Mouse (Mus musculus) forebrain, embryonic 11.5 days (tissue): ENCODE results near the gene Plbd2. TPM values are rescaled to one million over a fixed set of nuclear protein-coding genes. Genes with fewer than 3 reads are reported as not detected.
A peak's percentile ranks its signal among the peaks of the same experiment; 100 is the strongest.

Experiments used
- ATAC-seq: fragments of 200-750 bp; cut with Nextera tagmentation; replicated peaks from 2 replicates; pipeline ENCODE4 v1.8.0; 2017; ENCODE audit warnings: moderate TSS enrichment; ENCODE audit not compliant: low FRiP score
- DNase-seq: peaks from one replicate; pipeline ENCODE4 v3.0.0-alpha.2; 2017; ENCODE audit warnings: low spot score
- H3K27ac ChIP-seq: fragments of 300-500 bp; sonication (generic); 2 replicates; pipeline ENCODE4 v1.5.1; 2014; ENCODE audit warnings: low read depth, low read length
- H3K27me3 ChIP-seq: fragments of 300-500 bp; sonication (generic); 2 replicates; pipeline ENCODE4 v1.6.1; 2014; ENCODE audit warnings: mild to moderate bottlenecking, low read length, mixed read lengths; ENCODE audit not compliant: control insufficient read depth, insufficient read depth
- H3K36me3 ChIP-seq: fragments of 300-500 bp; sonication (generic); 2 replicates; pipeline ENCODE4 v1.6.1; 2014; ENCODE audit warnings: mild to moderate bottlenecking, low read length, moderate library complexity, mixed read lengths; ENCODE audit not compliant: control insufficient read depth, insufficient read depth
- H3K4me1 ChIP-seq: fragments of 300-500 bp; sonication (generic); replicated peaks from 2 replicates; pipeline ENCODE4 v1.6.1; 2014; ENCODE audit warnings: low read length, mixed read lengths; ENCODE audit not compliant: control insufficient read depth, insufficient read depth
- H3K4me2 ChIP-seq: fragments of 300-500 bp; sonication (generic); 2 replicates; pipeline ENCODE4 v1.6.1; 2014; ENCODE audit warnings: low read depth, mild to moderate bottlenecking, low read length, moderate library complexity, mixed read lengths; ENCODE audit not compliant: severe bottlenecking
- H3K4me3 ChIP-seq: fragments of 300-500 bp; sonication (generic); 2 replicates; pipeline ENCODE4 v1.5.1; 2014; ENCODE audit warnings: low read depth, low read length
- H3K9ac ChIP-seq: fragments of 300-500 bp; sonication (generic); 2 replicates; pipeline ENCODE4 v1.6.1; 2014; ENCODE audit warnings: low read length
- H3K9me3 ChIP-seq: fragments of 300-500 bp; sonication (generic); 2 replicates; pipeline ENCODE4 v1.6.1; 2016; ENCODE audit warnings: low read length, mixed read lengths; ENCODE audit not compliant: control insufficient read depth
- WGBS: fragments of 180-500 bp; shearing (Covaris S2); extraction: QIAGEN DNeasy Blood & Tissue Kit; methylation state at CpG from one replicate; pipeline ENCODE4 v1.1.7; 2014; 5-methylcytosine and 5-hydroxymethylcytosine counted together
- polyA plus RNA-seq: library from polyadenylated mRNA; unstranded; fragments of >200 nt; fragmentation: Nextera tagmentation; extraction: Ambion mirVana; gene quantifications from 2 replicates; pipeline ENCODE4 v1.2.1, GENCODE M21; 2014

Plbd2 gene
- 29.8 and 31.2 TPM in 2 replicates for polyA plus RNA-seq

DNA sequence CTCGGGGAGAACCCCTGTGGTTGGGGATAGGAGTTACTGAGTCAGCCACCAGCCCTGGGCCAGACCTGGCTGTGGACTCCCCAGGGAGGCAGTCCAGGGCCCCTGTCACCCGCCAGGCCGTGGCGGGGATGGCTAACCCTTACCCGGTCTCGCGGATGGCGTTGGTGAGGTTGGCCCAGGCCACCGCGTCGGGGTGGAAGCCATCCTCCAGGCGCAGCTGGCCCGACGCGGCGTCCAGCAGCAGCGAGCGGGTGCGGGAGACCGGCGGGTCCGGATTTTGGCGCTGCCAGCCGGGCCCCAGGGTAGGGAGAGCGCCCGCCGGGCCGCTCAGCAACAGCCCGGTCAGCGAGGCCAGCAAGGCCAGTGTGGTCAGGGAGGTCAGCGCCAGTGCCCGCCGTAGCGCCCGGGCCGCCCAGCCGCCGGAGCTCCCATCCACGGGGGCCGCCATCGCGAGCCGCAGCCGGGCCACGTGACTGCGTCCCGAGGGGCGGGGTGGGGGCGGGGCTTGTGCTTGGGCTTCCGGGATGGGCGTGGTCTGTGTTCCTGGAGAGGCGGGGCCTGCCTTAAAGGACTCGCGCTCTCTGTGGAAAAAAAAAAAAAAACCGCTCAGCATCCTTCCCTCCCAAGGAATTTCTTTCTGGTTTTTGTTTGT lies at the start of gene Plbd2:
Plbd2 (minus strand) TSS at position 482 of the 652 bp plus-strand sequence.
- Histone ChIP-seq H3K27ac (no peak within 1 kb of the TSS), H3K4me2 (peak within 1 kb of the TSS; percentile 95), H3K27me3 (no peaks in the 10 kb centered on the region), H3K9ac (peak within 1 kb of the TSS; percentile 89), H3K36me3 (no peaks in the 10 kb centered on the region), H3K9me3 (no peaks in the 10 kb centered on the region), H3K4me3 (peak within 1 kb of the TSS; percentile 85), H3K4me1 (peaks cover 5% of the 10 kb centered on the region; the same call in 1 of the 2 replicates)
- WGBS: 0% methylated on average over 53 of the region's 55 CpGs
- ATAC-seq: peak; percentile 77
- peak; percentile 99 for DNase-seq

GRCm38 (mm10) chr5:120550673-120551072 lies 47.2 kb upstream of the Plbd2 start:
- no peak overlapping the region for H3K4me3 ChIP-seq
- no peak for DNase-seq
- H3K27ac ChIP-seq: no peak overlapping the region
- H3K4me2 ChIP-seq: no peak overlapping the region
- H3K27me3 ChIP-seq: no peaks in the 10 kb centered on the region
- no peaks in the 10 kb centered on the region for H3K9me3 ChIP-seq
- no peaks in the 10 kb centered on the region for H3K4me1 ChIP-seq
- H3K9ac ChIP-seq: no peak overlapping the region
- no peak for ATAC-seq
- 95% methylated on average over 5 of the region's 5 CpGs for WGBS
- no peaks in the 10 kb centered on the region; the same call in 1 of the 2 replicates for H3K36me3 ChIP-seq

DNA sequence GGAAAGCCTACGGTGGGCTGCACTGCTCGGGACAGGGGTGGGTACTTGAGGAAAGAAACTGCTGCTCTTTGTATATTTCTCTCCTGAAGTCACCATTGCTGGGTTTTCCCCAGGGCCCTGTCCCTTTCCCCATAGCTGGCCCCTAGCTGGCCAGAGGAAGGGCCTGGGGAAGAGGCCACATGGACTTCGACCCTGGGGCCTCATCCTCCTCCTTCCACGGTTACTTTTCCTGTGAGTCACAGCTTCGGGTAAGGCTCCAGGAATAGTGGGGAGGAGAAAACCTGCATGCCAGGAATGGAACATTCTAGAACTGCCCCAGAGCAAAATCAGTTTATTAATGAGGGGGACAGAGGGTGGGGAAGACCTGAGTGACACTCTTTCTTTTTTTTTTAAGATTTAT lies 46.7 kb upstream of the Plbd2 start:
- H3K9me3 ChIP-seq: no peaks in the 10 kb centered on the region
- DNase-seq (no peak), ATAC-seq (no peak)
- H3K4me1 ChIP-seq: no peaks in the 10 kb centered on the region
- H3K27me3 ChIP-seq: no peaks in the 10 kb centered on the region
- no peak overlapping the region for H3K4me3 ChIP-seq
- no peak overlapping the region for H3K4me2 ChIP-seq
- 77% methylated on average over 5 of the region's 5 CpGs for WGBS
- H3K36me3 ChIP-seq: no peaks in the 10 kb centered on the region
- H3K9ac ChIP-seq: no peak overlapping the region
- no peak overlapping the region for H3K27ac ChIP-seq

GRCm38 (mm10) chr5:120548236-120548850 lies 44.9 kb upstream of the Plbd2 start:
- 78% methylated on average over 11 of the region's 11 CpGs for WGBS
- ATAC-seq: no peak
- H3K27ac ChIP-seq: no peak overlapping the region

GRCm38 (mm10) chr5:120536632-120537031 lies 33.2 kb upstream of the Plbd2 start:
- no peak for DNase-seq
- no peak overlapping the region for H3K27ac ChIP-seq
- no peaks in the 10 kb centered on the region for H3K9me3 ChIP-seq
- H3K4me2 ChIP-seq: no peak overlapping the region
- H3K27me3 ChIP-seq: no peaks in the 10 kb centered on the region
- H3K4me3 ChIP-seq: no peak overlapping the region
- no peak for ATAC-seq
- H3K4me1 ChIP-seq: peaks cover 3% of the 10 kb centered on the region; the same call in 1 of the 2 replicates
- H3K36me3 ChIP-seq: no peaks in the 10 kb centered on the region
- 77% methylated on average over 4 of the region's 5 CpGs for WGBS
- no peak overlapping the region for H3K9ac ChIP-seq

More at GRCm38 (mm10) chr5:120548236-120548850, 44.9 kb upstream of the Plbd2 start:
- DNase-seq: no peak
- H3K36me3 ChIP-seq: no peaks in the 10 kb centered on the region
- H3K9ac ChIP-seq: no peak overlapping the region
- no peaks in the 10 kb centered on the region for H3K9me3 ChIP-seq
- no peaks in the 10 kb centered on the region for H3K27me3 ChIP-seq
- no peak overlapping the region for H3K4me3 ChIP-seq
- H3K4me1 ChIP-seq: no peaks in the 10 kb centered on the region
- no peak overlapping the region for H3K4me2 ChIP-seq

DNA sequence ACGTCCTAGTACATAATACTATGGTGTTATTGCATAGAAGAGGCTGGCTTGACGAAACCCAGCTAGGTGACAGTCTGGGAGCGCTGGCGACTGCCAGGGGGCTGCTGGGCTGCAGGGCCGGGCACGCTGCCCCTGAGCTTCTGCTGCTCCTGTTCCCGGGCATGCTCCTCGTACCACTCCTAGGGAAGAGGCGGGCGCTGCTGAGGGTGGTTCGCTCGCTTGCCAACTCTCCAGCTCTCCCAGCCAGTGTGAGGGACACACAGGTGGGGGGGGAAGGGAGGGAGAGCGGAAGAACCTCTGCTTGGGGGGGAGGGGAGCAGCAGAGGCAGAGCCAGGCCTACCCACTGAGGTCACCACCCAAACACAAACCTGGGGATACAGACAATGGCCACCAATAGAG lies 32.6 kb upstream of the Plbd2 start:
- Histone ChIP-seq H3K27me3 (no peaks in the 10 kb centered on the region), H3K4me3 (no peak overlapping the region), H3K4me2 (no peak overlapping the region), H3K4me1 (peaks cover 3% of the 10 kb centered on the region; the same call in 1 of the 2 replicates), H3K9me3 (no peaks in the 10 kb centered on the region), H3K9ac (no peak overlapping the region; the same call in 1 of the 2 replicates), H3K27ac (no peak overlapping the region), H3K36me3 (no peaks in the 10 kb centered on the region)
- WGBS: 82% methylated on average over 13 of the region's 13 CpGs
- DNase-seq (no peak), ATAC-seq (no peak)

- Histone ChIP-seq H3K27me3 (no peaks in the 10 kb centered on the region), H3K4me3 (no peak overlapping the region), H3K4me1 (peaks cover 3% of the 10 kb centered on the region; the same call in 1 of the 2 replicates), H3K4me2 (no peak overlapping the region), H3K9me3 (no peaks in the 10 kb centered on the region), H3K27ac (no peak overlapping the region), H3K36me3 (no peaks in the 10 kb centered on the region), H3K9ac (no peak overlapping the region)
- ATAC-seq (no peak), DNase-seq (no peak)
- WGBS: 40% methylated on average over 2 of the region's 2 CpGs
Measured at GRCm38 (mm10) chr5:120534686-120535075, 31.3 kb upstream of the Plbd2 start.

DNA sequence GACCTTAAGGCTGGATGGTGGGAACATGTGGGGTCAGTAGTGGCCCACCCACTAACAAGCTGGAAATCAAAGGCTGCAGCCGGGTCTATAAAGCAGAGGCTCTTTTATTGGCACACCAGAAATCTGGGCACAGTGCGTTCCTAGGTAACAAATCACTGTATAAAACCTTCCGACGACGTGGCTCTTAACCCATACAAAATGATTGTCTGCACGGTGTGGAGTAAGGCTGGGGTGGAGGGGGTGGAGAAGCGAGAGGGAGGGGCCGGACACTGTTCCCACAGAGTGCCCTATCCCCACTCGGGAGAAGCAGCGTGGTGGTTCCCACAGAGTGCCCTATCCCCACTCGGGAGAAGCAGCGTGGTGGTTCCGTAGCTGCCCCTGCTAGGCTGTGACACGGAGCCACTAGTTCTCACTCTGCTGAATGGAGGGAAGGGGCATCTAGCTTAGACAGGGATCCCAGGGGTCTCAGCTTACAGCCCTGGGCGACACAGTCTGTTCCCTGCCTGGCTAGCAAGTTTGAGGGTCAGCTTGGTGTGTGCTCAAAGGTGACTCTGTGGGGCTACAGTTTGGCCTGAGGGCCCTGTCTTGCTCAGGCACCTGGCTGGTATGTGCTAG lies 30.8 kb upstream of the Plbd2 start:
- no peaks in the 10 kb centered on the region for H3K36me3 ChIP-seq
- WGBS: 60% methylated on average over 15 of the region's 15 CpGs
- H3K27me3 ChIP-seq: no peaks in the 10 kb centered on the region
- peaks cover 3% of the 10 kb centered on the region; the same call in 1 of the 2 replicates for H3K4me1 ChIP-seq
- H3K9me3 ChIP-seq: no peaks in the 10 kb centered on the region
- DNase-seq: no peak
- H3K4me3 ChIP-seq: no peak overlapping the region
- ATAC-seq: no peak
- H3K9ac ChIP-seq: no peak overlapping the region
- no peak overlapping the region for H3K27ac ChIP-seq
- H3K4me2 ChIP-seq: no peak overlapping the region
